Mouse (Mus musculus) erythroblast, adult 5-6 weeks (primary cell): Measurements from ENCODE around the gene Atp9a. TPM values are rescaled to one million over a fixed set of nuclear protein-coding genes. Genes with fewer than 3 reads are reported as not detected.
"Not testable (repeated sequence)": the region's sequence is repeated elsewhere in the genome, so short reads cannot be mapped to it uniquely, and the experiment has no call there.

Experiments used
- ATAC-seq: replicated peaks from 2 replicates; pipeline ENCODE4 v1.8.0; 2016; ENCODE audit warnings: moderate number of reproducible peaks, mild to moderate bottlenecking, moderate TSS enrichment, inconsistent platforms; ENCODE audit not compliant: poor library complexity, low FRiP score, severe bottlenecking
- total RNA-seq, 2 experiments: library from RNA; stranded (forward) in 1 of 2; stranded (reverse) in 1 of 2; fragments of 150-400 nt in 1 of 2; fragments of 200-764, 138-1000 nt in 1 of 2; gene quantifications; 2 replicates each; pipeline versions ENCODE4 v1.2.3 to v1.2.4; 2015 to 2017; ENCODE audit warnings: low replicate concordance in 2 of 2

Gene Atp9a
- total RNA-seq (2015; ENCODE audit: low replicate concordance) = not detected in 2 replicates
- not detected in 2 replicates for total RNA-seq (2017; ENCODE audit: low replicate concordance)

DNA sequence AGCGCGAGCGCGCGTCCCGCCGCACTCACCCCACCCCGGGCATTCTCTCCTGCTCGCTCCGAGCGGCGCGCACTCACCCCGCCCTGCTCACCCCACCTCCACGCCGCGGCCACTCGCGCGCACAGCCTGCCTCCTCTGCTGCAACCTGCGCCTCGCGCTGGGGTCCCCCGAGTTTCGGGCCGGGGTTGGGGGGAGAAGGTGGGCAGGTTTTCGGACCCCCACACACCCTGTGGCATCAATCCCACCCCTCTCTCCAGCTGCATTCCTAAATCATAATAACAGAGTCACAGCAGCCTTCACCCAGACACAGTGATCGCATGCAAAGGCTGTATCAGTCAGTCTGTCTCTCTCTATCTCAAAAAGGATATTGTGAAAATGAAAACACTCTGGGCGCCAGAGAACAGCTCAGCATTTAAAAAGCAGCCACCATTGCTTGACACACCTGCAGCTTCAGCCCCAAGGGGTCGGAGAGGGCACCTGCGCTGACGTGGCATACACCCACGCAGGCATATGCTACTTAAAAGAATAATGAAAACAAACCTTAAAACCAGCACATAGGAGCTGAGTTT, at the start of gene Atp9a:
TSS of gene Atp9a (minus strand) at position 351 of the 569 bp plus-strand sequence.
- ATAC-seq = no peak

DNA sequence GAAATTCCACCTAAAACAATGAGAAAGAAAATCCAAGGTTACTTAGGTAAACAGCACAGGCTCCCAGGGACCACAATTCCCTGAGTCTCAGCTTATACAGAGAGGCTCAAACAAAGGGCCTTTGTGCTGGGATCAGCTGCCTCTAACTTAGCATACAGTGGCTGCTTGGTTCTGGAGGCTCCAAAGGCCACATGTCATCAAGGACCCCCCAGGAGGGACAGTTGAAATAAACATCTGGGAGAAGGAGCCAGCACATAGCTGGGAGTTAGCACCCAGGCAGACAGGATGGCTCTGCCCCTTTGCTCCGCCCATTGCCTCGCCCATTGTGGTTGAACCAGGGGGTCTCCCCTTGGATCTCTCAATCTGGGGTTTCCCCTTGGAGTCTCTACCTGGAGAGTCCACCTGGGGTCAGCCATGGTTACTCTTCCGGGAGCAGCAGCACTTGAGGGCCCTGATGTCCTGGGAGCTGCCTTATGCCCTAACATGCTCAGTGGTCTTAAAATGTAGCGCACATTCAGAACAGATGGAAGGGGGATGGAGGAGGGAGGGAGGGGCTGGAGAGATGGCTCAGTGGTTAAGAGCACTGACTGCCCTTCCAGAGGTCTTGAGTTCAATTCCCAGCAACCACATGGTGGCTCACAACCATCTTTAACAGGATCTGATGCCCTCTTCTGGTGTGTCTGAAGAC, 49.0 kb upstream of the Atp9a start:
- no peak for ATAC-seq

DNA sequence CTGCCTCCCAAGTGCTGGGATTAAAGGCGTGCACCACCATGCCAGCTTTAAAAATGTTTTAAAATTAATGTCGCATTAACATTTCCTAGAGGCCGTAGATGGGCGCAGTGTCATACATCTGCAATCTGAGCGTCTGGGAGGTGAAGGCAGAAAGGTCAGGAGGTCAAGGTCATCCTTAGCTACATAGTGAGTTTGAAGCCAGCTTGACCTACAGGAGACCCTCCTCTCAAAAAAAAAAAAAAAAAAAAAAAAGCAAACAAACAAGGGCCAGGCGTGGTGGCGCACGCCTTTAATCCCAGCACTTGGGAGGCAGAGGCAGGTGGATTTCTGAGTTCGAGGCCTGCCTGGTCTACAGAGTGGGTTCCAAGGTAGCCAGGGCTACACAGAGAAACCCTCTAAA, 44.0 kb upstream of the Atp9a start:
- ATAC-seq = no peak

DNA sequence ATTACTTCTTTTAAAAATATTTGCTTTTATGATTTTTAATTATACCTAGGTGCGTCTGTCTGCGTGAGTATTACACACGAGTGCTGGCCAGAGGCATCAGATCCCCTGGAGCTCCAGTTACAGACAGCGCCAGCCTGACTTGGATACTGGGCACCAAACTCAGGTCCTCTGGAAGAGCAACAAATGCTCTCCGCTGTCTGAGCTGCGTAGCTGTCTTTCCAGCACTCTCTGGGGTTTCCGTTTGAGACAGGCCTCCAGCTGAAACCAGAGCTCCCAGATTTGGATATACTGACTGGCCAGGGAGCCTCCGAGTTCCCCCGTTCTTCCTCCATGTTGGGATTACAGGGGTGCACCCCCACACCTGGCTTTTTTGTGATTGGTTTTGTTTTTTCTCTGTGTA, 38.4 kb upstream of the Atp9a start:
- ATAC-seq = no peak

DNA sequence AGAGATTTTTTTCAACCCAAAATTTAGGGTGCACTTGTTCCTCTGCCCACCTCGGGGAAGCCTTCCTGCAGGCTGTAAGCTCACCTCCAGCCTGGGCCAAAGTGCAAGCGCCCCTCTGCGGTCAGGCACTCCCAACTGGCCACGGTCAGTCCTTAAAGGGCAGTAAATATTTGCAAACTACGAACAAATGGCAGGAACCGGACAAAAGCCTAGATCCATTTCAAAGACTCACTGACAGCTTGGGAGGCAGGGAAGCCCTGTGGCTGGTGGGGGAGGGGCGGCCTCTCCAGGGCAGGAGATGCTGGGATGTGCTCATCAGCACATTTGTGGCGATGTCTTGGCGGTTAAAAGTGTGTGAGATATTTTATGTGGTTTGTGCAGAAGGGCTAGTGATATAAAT, 37.8 kb upstream of the Atp9a start:
- ATAC-seq = no peak

DNA sequence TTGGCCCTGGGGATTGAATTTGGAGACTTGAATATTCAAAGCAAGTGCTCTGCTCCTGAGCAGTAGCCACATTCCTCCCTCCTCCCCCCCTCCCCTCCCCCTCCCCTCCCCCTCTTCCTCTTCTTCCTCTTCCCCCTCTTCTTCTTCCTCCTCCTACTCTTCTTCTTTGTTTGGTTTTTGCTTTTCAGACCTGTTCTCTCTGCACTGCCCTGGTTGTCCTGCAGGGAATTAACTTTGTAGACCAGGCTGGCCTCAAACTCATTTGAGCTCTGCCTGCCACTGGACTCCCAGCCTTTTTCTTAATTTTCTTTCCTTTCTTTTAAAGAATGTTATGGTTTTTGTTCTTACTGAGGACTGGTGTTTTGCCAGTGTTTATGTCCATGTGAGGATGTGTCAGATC, 35.3 kb upstream of the Atp9a start:
- no peak for ATAC-seq

DNA sequence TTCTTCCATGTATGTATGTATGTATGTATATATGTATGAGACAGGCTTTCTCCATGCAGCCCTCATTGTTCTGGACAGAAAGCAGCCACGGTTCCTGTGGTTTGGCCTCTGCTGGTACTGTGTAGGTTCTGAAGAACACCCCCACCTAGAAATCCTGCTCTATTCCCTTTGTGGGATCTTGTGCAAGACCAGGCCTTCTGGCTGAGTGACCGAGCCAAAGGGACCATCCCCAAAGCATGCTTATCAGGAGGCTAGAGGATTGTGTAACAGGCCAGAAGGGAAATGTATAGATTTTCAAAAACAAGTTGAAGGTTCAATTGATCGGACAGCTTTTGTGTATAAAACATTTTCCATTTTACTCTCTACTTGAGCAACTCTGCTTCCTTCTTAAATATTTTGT, 34.0 kb upstream of the Atp9a start:
- no peak for ATAC-seq

DNA sequence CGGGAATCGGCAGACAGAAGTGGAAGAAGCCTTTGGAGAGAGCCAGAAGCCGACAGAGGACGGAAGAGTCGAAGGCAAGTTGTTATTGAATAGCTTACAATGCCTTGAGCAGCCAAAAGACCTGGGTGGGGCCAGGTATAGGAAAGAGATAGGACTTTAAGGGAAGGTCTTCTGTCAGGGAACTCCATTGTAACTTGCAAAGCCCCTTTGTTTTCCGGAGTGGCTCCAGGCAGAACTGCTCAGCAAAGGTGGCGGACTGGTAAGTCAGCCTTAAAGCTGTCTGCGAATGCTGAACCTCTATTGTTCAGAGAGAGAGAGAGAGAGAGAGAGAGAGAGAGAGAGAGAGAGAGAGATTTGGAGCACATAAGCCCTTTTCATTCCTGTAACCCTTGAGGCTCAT, 27.1 kb upstream of the Atp9a start:
- no peak for ATAC-seq

DNA sequence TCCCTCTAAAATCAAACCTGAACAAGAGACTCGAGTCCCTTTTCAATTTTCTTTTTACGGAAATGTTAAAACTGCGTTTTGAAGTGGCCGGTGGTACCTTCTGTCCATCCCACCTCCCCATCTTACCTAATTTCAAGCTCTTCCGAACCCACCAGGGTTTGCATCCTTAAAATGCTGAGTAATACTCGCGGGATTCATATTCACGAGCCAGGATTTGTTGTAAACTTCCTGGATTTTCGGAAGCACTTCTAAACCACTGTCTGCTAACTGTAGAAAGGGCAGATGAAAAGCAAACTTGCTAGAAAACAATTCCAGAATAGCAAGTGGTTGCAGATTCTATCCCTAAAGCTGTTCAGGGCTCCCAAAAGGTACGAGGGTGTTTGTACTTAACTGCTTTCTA, 25.4 kb upstream of the Atp9a start, which contains the start of gene Sall4:
TSS of gene Sall4 (minus strand) at position 362 of the 400 bp plus-strand sequence.
- no peak for ATAC-seq

DNA sequence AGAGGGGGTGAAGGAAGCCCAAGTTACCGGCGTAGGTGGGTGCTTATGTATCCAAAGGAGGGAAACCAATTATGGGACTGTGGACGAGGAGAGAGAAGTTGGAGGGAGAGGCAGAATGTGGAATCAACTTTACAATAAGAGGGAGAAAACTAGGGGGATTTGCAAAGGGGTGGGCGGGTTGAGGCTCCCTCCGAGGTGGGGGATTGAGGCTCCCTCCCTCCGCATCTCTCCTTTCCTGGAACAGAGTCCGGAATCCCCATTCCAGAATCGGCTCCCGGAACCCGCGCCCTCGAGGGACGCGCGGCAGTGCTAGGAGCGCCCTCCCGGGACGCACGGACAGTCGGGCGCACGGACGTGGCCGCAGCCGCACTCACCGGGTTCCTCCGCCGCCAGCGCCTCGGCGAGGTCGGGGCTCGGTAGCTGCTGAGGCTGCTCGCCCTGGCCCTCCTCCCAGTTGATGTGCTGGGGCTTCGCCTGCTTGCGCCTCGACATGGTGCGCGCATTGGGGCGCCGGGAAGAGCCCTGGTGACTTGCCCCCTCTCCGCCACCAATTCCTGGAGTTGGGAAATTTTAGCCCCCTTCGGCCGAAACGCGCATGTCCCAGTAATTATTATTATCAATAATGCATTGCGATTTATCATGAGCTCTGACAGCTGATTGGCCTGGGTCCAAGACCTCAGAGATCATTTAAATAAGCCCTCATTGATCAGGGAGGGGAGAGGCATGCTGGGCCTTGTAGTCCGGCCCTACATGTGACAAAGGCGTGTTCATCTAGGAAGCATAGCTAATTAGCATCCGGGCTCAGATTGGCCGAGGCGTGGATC, 24.5 kb upstream of the Atp9a start:
- no peak for ATAC-seq

DNA sequence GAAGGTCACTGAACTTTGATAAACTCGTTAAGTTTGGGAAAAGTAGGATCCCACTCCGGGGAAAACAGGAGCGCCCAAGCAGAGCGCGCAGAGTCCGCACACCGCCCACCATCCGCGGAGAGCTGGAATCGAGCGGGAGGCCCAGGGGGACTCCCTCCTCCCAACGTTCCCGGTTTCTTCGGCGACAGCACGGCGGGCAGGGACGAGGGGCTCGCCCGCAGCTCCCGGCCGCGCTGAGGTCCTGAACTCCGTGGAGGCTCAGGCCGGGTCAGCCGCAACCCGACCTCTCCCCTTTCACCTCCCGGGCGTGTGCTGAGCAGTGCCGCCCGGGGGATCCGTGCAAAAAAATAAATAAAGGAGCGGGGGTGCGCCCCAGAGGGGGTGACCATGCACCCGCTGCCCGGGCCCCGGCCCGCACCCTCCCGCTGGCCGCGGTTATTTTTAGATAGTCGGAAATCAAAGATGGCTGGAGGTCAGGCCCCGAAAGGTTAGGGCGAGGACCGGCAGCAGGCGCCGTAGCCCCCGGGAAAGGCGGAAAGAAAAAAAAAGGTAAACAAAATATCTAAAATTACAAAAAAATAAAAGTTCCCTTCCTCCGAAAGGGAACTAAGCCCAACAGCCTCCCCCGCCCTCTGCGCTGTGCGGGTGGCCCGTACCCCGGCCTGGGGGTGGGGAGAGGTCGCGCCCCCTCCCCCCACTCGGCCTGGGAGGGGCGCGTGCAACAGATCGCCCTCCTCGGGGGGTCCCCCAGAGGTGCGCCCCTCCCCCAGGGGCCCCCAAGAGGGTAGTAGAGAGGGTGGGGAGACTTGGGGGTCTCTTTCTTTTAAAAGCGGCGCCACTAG, 23.7 kb upstream of the Atp9a start:
- ATAC-seq = no peak

DNA sequence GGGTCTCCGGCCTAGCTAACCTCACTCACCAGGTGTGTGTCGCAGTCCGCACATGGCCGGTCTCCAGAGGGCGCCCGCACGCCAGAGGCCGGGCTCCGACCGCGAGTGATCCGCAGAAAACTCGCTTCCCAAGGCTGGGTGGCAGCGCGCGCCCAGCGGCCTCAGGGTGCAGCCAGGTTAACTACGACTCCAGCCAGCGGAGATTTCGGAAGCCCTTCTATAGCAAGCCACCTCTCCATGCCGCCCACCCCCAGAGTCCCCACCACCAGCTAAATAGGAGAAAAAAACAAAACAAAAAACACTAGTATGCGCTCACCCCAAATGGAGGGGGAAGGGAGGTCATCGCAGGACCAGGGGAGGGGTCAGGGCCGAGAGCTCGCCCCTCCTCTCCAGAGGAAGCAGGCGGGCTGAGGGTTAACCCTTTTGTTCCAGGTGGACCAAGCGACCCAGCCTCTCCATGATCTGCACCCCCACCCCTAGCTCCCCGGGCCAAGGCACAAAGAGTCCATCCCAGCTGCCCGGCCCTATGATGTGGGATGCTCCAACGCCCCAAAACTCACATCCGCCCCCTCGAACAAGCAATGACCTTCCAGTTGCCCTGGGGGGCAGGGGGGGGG, 23.0 kb upstream of the Atp9a start:
- no peak for ATAC-seq

DNA sequence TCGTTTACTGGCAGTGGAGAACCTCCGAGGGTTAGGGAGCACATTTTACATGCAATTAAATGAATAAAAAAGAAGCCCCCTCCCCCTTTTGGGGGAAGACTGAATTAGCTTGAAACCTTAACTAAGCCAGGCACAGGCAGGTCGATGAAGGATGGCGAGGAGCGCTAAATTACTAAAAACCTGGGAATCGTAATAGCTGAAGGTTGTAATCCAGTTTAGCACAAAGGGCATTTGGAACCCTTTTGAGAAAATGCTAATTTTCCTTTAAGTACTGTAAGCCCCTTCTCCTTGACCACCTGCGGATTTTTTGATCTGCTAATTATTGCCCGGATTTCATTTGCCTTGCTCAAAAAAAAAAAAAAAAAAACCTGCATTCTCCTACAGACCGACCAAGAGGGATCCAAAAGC, 22.3 kb upstream of the Atp9a start:
- no peak for ATAC-seq

DNA sequence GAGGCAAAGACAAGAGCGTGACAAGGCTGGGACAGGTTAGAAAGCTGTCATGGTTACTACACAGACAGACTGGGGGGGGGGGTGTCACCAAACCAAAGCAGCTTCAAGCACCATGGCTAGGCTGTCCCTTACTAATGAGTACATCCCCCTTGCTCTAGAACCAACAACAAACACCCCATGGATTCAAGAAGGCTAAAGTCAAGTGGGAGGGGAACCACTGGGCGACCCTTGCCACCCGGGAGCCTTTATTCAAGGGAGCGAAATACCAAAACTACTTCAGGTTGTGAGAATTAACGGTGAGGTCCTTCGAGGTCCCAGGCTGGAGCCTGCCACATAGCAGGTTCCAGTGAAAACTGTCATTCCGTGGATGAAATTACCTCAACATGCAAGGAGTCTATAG, 21.6 kb upstream of the Atp9a start:
- ATAC-seq = no peak

DNA sequence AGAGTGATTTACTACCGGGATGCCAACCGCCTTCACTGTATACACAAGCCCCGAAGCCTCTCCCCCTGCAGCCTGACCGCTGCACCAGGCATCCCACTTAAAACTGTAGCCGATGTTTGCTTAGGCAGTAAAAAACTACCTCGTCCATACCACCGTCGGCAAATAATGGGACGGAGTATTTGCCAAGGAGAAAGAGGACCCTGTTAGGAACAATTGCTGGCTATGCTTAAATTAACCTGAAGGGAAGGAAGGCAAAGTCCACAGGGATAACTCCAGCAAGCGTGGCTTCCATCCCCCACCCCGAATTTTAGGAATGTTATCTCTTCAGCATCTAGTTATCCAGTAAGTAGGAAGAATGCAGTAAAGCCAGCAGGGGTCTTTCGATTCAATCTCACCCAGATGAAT, 20.2 kb upstream of the Atp9a start:
- no peak for ATAC-seq

DNA sequence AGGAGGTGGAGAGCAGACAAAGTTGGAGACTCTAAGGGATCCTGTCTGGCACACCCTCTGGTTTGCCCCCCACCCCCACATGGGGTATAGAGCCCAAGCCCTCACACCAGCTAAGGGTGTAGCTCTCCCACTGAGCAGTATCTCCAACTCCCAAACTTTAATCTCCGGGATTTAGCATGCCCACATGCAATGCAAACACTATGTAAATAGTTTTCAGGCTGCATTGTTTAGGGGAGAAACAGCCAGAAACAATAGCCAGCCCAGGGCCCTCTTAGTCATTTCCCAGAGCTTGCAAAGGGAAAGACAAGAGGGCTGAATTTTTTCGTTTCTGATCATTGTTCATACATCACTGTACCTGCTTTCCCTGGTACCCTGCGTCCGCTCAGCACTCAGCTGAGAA, 19.7 kb upstream of the Atp9a start:
- ATAC-seq = no peak

DNA sequence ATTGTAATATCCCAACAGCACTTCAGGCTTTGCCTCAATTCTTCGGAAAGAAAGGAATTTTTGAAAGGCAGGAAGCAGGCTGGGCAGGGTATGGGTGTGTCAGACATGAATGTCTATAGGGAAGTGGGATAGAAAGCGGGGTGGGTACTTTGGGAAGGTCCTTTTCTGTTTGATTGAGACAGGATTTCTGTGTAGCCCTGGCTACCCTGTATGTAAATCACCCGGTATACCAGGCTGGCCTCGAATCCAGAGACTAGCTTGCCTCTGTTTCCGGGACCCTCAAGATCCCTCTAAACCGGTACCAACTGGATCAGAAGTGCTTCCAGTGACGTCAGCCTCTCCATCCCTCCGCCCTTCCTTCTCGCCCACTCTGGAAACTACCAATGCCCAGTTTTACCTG, 18.9 kb upstream of the Atp9a start:
- ATAC-seq = no peak

DNA sequence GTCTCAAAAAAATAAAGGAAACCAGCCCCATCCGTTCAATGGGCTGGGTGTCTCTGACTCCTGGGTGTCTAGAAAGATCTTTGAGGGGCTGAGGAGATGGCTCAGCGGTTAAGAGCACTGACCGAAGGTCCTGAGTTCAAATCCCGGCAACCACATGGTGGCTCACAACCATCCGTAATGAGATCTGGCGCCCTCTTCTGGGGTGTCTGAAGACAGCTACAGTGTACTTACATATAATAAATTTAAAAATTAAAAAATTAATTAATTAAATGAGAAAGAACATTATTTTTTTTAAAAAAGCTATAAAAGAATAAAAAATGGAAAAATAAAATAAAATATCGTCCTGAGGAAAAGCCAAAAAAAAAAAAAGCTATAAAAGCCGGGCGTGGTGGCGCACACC, 2.2 kb upstream of the Atp9a start:
- not testable (repeated sequence) for ATAC-seq

DNA sequence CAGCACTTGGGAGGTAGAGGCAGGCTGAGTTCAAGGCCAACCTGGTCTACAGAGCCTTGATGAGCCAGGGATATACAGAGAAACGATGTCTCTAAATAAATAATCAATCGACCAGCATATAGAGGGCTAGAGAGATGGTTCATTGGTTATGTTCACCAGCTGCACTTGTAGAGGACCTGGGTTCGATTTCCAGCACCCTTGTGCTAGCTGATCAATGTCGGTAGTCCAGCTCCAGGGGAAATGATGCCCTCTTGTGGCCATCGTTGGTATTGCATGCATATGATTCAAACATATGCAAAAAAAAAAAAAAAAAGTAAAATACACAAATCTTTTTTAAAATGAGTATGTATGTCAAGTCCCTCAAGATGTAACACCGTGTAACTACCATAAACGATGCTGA, 440 bp upstream of the Atp9a start:
- no peak for ATAC-seq
